Mouse (Mus musculus): Measurements from ENCODE around the gene Zbtb45.

GRCm38 (mm10) chr7:13034148-13034977 is 24.5 kb upstream of the Zbtb45 start, which contains the start of gene Chmp2a:
- TF ChIP-seq POLR2A (IDR thresholded peaks at IDR 0.05; ENCODE audit: control insufficient read depth, extremely low read depth, insufficient read depth, low read length, poor library complexity) (peak; percentile 56), CTCF (IDR thresholded peaks at IDR 0.05; ENCODE audit: borderline replicate concordance, control insufficient read depth, extremely low read depth, insufficient read depth, low read length, poor library complexity) (no peak)

All from thymus, adult 2 months (tissue).